Mouse (Mus musculus) T-helper 17 cell (primary cell): ENCODE data around the gene Spata2.

Experiments
- in situ Hi-C, 2 experiments: fragments of 300-600 bp; cut with MboI, MseI; formaldehyde crosslinking; loops; 1 replicate in 1 of 2; 2 replicates in 1 of 2; pipeline ENCODE4 v1.15.1; 2025; ENCODE audit warnings: high pct_unique_total_duplicates in 2 of 2

Spata2 gene

DNA sequence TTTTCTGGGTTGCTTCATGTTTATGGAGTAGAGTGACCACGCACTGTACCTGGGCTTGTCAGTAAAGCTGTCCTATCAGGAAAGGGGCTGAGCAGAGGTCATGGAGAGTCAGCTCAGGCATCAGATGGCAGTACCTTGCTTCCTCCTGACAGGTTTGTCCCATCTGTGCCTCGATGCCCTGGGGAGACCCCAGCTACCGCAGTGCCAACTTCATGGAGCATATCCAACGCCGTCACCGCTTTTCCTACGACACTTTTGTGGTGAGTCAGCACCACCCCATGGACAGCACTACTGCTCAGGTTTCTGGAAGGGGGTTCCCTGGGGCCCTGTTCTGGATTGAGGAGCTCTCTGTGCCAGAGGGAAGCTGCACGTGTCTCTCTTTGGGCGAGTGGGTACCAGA lies 19.7 kb upstream of the Spata2 start:
- in situ Hi-C loops, result loop anchor here in 1 of 2 experiments (25.0 kb wide), 1 partner anchor 1550 kb away; no protein-coding TSS in a partner anchor

DNA sequence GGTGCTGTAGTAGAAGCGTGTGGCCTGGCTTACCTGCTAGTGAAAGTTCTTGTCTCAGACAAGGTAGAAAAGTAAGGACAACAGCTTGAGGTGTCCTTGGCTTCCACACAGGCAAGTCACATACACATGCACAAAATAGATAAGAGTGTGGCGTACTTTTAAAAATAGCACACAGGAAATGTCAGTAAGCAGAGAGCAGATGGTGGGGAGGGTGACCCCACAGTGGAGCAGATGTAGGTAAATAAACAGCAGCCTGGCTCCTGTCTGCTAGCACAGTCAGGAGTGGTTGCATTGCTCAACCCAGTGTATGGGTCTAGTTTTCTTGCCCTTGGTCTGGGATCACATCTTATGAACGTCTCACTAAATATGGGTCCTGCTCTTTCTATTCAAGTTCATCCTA lies 17.8 kb upstream of the Spata2 start:
- in situ Hi-C loops, result loop anchor here in 1 of 2 experiments (25.0 kb wide), 1 partner anchor 1548 kb away; no protein-coding TSS in a partner anchor

DNA sequence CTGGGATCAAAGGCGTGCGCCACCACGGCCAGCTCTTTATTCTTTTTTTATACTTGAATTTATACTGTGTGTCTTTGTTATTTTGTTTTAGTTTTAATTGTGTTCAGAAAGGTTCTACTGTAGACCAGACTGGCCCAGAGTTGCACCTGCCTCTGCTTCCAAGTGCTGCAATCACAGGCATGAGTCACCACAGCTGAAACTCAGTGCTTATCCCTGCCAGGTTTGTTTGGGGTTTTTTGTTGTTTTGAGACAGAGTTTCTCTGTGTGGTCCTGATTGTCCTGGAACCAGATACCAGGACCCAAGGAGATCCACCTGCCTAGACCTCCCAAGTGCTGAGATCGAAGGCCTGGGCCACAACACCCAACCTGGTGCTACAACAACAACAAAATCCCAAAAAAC lies 15.9 kb upstream of the Spata2 start:
- in situ Hi-C loops, result loop anchor here in 1 of 2 experiments (5.0 to 25.0 kb wide), 2 partner anchors 86 to 1546 kb away; partner anchors contain the start of gene Slc9a8

DNA sequence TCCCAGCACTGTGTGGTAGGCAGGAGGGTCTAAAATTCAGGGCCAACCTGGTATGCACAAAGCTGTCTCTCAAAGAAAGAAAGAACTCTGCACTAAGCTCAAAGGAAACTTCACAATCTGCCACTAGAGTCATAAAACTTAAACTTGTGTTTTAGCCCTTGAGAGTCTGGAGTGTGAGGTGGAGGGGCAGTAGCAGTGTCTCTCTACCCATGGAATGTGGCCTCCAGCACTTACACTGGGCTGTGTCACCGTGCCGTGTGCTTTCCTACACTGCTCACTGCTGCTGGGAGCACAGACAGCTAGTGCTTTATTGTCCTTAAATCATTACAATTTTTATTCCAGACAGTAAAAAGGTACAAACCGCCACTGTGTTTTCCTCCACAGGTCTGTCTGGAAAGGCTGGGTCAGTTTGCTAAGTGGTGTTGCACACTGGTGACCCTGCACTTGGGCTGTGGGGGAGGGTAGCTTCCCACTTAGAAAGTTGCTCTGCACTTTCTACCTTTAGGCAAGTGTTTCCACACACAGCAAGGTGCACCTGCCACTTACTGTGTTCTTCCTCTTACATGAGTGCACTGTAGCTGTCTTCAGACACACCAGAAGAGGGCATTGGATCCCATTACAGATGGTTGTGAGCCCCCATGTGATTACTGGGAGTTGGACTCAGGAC lies 15.2 kb upstream of the Spata2 start:
- in situ Hi-C loops, result loop anchor here in 1 of 2 experiments (5.0 to 25.0 kb wide), 2 partner anchors 86 to 1546 kb away; partner anchors contain the start of gene Slc9a8

DNA sequence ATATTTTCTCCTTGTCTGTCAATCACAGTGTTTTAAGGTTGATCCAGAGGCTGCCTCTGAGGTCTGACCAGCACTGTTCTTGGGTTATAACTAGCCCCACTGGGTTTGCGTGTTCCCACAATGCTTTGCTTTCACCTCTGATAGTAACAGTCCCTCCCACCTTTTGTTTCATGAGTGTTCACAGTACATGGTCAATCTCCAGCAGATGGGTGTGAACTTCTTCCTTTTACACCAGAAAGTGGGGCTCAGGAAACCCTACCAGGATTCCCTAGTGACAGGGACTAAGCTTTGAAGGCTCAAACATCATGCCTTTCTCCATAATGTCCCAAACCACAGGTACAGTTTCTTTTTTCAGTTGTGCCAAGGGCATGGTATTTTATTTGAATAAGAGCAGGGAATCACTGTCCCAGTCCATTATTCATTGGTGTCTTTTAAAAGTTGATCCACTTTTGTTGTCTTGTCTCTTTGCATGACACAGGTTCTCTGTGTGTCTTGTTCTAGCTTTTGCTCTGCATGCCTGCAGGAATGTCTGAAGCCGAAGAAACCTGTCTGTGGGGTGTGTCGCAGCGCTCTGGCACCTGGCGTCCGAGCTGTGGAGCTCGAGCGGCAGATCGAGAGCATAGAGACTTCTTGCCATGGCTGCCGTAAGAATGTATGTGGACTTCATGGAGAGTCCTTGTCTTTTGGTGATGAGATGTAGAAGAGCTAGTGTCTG lies 14.0 kb upstream of the Spata2 start:
- in situ Hi-C loops, result loop anchor here in 1 of 2 experiments (5.0 to 25.0 kb wide), 2 partner anchors 84 to 1544 kb away; partner anchors contain the start of gene Slc9a8

DNA sequence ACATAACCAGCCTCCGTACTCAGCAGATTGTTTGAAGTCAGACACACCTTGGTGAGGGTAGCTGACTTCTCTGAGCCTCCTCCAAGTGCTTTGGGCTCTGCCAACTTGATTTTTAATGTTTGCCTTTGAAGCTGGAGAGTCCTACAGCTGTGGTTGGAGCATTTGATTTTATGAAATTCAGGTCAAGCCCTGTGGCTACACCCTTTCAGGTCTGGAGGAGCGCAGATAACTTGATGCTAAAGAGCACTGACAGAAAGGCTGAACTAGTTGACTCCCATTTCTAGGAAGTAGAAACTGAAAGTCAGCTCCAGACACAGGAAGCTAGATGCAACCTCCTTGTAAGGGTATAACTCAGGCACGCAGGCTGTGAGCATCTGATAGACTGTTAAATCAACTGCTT lies 12.4 kb upstream of the Spata2 start:
- in situ Hi-C loops, result loop anchor here in 1 of 2 experiments (5.0 to 25.0 kb wide), 2 partner anchors 83 to 1543 kb away; partner anchors contain the start of gene Slc9a8

DNA sequence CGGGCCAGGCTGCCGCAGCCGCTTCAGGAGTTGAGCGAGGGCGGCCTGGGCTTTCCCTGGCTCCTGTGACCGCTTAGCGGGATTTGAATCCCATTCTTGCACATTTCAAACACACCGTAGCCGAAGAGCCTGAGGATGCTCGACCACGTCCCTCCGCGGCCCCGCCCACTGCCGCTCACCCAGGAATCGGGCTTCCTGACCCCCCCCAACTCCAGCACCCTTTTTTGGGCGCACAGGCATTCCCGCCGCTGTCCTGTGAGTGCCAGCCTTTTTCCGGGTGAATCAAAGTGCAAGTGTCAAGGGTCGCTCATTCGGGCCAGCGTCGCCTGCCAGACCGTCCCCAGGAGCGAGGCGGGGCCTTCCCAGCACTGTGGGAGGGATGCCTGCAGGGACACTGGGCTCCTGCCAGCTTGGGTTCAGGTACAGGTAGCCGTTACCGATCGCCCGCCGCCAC lies 11.2 kb upstream of the Spata2 start:
- in situ Hi-C loops, result loop anchor here in 1 of 2 experiments (25.0 kb wide), 1 partner anchor 1542 kb away; no protein-coding TSS in a partner anchor

DNA sequence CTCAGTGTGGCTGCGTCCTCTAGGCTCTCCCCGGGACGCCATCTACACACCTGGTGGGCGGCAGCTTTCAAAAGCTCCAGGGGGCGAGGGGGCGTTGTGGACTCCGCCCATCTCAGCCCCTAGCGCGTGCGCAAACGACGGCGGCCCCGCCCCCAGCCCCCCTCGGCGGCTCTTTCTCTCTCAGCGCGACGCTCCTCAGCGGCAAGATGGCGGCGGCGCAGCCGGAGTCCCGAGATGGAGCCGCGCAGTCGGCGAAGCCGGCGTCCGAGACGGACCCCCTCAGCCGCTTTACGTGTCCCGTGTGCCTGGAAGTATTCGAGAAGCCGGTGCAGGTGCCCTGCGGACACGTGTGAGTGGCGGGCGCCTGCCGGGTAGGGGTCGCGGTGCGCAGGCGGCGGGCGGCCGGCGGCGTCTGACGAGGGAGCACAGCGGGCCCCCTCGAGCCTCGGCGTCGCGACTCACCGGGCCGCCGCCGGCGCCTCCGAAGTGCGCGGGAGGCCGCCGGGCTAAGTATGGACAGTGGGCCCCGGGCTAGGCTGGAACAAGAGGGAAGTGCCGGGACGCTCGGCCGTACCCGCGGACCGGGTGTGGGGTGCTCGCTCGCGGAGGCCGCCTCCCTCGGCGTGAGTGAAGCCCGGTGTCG lies 10.7 kb upstream of the Spata2 start:
- in situ Hi-C loops, result loop anchor here in 1 of 2 experiments (25.0 kb wide), 1 partner anchor 1541 kb away; no protein-coding TSS in a partner anchor

DNA sequence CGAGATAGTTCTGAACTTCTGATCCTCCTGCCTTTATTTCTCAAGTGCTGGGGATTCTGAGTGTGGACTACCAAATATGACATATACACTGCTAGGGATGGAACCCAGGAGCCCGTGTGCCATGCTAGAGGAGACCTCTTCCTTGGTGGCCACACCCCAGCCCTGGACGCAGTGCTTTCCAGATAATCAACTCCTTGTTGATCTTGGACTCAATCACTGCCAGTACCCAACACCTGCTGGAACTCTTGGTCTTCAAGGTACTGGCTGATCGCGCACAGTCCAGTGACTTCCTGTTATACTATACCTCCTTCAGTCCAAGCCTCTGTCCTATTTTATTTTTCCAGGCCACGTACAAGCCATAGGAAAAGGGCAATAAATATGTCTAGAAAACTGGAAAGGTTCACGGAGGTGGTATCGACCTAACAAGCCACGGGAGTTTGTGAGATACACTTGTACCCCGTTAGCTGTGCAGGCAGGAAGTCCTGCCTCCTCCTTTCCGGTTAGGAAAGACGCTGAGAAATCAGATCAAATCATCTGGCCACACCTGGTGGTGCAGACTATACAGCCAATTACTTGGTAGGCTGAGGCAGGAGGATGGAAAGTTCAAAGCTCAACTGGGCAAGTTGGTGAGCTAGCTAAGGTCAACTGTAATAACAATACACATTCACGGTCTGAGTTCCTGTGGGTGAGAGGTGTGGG lies 10.0 kb upstream of the Spata2 start:
- in situ Hi-C loops, result loop anchor here in 1 of 2 experiments (25.0 kb wide), 1 partner anchor 1540 kb away; no protein-coding TSS in a partner anchor

DNA sequence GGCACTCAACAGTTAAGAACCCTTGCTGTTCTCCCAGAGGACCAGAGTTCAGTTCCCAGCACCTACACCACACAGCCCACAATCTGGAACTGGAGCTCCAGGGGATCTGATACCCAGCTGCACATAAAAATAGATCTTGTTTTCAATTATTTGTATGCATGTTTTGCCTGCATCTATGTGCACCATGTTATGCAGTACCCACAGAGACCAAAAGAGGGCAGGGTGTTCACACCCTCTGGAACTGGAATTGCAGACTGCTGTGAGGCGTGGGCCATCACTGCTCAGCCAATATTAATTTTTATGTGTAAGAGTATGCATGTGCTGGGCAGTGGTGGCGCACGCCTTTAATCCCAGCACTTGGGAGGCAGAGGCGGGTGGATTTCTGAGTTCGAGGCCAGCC lies 4.6 kb upstream of the Spata2 start:
- in situ Hi-C loops, result loop anchor here in 1 of 2 experiments (10.0 kb wide), 1 partner anchor 432 kb away; the partner anchor contains the start of gene Znfx1

DNA sequence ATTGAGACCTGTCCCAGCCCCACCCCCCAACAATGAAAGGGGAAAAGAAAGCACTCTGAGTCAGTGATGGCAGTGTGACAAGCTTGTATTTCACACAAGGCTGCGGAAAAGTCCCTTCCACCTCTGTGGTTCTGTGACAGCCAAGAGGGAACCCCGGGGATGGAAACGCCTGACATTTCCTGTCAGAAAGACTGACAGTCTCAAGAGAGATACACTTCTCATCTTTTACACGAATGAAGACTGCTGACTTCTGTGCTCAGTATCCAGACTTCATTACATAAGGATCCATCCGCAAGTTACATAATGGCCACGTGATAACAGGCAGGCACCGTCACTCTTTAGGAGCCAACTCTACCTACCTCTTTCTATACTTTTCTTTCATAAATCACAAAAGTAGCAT lies 3.8 kb upstream of the Spata2 start:
- in situ Hi-C loops, result loop anchor here in 1 of 2 experiments (10.0 kb wide), 1 partner anchor 432 kb away; the partner anchor contains the start of gene Znfx1

DNA sequence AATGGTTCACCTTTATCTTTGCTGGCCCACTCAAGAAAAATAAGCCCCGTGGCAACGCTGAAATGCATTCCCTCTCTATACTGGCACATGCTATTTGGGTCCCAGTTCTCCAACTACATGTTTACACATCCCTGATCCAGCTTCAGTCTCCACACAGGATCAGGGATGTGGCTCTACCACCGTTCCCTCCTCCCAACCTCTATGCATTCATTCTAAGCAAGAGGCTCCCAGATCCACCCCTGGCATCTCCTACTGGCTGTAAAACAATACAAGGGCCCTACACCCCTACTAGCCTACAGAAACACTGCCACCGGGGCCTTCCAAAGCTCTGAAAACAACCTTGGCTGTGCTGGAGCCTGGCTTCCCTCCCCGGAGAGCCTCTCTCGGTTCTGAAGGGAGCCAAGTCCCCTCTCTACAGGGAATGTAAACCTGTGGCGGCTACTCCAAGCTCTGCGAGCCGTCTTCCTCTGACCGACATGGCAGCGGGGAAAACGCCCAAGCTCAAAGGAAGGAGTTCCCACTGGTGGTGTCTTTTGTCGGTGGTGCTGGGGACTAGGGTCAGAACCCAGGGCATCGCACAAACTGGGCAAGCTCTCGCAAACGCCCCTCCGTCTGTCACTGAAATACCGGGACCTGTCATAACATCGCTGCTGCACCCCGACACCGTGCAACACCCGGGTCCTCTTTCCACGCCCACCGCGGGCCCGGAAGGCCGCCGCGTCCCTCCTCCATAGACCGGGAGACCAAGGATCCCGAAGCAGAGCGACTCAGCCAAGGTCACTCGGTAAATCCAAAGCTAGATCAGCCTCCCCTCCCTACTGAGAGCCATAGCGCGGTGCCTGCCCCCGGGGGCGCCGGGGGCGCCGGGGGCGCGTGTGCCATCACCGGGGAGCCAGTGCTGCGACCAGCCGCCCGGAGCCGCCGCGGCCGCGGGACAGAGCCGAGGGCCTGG lies 654 bp downstream of the Spata2 start, which contains the start of gene Rnf114:
Gene Rnf114 (plus strand): TSS at position 889 of the 952 bp plus-strand sequence.
- in situ Hi-C loops, result loop anchor here in 1 of 2 experiments (10.0 kb wide), 1 partner anchor 427 kb away; the partner anchor contains the start of gene Znfx1

DNA sequence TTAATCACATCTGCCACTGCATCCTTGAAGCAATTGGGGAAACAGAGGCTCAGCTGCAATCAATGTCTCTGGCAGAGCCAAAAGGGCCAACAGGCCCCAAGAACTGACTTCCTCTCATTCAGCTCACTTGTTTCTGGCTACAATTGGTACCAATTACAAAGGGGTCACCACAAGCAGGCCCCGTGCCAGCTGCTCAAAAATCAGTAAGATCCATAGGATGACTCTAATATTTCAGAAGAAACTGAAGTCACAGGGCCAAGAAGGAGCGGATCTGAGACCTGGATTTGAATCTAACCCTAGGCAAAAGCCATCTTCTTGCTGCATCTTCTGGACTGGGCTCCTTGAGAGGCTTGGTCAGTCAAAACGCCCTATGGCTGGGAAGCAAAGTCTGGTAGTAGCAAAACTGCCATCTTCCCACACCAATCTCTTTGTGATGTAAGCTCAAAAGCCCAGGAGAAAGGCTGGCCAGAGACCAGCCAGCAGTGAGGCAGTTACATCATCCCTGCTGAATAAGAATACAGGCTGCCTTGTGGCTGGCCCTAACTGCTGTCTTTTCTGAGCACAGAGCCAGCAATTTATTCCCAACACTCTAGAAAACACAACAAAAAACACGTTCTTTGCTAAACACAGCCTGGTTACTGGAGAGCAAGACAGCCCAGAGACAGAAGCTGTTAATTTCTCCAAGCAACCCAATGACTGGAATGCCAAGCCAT lies 1.7 kb downstream of the Spata2 start:
- in situ Hi-C loops, result loop anchor here in 1 of 2 experiments (10.0 kb wide), 1 partner anchor 426 kb away; the partner anchor contains the start of gene Znfx1

DNA sequence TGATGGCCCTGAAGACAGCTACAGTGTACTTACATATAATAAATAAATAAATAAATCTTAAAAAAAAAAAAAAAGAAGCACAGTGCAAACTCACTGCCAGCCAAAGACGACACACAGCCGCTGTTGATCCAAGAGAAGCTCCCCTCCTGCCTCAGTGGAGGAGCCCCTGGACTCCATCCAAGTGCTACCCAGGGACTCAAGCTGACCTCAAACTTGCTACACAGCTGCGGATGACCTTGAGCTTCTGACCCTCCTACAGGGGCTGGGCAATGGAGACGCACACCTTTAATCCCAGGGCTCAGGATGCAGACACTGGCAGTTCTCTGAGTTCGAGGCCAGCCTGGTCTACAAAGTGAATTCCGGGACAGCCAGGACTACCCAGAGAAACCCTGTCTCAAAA lies 4.7 kb downstream of the Spata2 start:
- in situ Hi-C loops, result no loop called here

DNA sequence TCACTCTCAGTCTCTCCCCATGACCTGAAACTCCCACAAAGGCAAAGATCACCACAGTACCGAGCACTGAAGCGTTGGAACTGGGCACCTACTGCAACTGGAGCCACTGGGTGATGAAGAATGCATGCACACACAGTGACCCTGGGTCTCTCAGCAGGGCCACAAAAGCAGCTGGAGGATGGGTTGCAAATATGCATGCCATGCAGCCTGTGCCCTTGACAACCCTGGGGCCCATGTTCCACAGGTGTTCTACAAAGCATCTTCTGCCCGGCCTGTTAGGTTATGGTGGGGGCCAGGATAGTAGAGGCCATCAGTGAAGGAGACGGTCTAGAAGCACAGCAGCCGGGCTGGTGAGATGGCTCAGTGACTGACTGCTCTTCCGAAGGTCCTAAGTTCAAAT lies 5.1 kb downstream of the Spata2 start:
- in situ Hi-C loops, result no loop called here

DNA sequence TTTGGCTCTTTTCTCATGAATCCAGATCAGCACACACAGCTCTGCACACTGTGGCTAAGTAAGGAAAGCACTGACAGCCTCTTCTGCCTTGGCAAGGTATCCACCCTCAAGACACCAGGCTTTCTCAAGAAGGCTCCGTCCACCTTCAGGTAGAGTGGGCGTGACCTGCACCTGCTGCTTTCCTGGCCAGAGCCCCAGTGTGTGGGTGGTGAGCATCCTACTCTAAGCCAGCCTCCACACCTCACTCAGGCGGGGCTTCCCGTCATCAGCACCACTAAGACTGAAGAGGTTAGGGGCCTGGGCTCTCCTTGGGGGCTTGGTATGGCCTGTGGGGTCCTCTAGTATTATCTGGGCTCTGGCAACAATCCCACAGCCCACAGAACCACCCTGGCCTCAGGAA lies 6.1 kb downstream of the Spata2 start:
- in situ Hi-C loops, result no loop called here

DNA sequence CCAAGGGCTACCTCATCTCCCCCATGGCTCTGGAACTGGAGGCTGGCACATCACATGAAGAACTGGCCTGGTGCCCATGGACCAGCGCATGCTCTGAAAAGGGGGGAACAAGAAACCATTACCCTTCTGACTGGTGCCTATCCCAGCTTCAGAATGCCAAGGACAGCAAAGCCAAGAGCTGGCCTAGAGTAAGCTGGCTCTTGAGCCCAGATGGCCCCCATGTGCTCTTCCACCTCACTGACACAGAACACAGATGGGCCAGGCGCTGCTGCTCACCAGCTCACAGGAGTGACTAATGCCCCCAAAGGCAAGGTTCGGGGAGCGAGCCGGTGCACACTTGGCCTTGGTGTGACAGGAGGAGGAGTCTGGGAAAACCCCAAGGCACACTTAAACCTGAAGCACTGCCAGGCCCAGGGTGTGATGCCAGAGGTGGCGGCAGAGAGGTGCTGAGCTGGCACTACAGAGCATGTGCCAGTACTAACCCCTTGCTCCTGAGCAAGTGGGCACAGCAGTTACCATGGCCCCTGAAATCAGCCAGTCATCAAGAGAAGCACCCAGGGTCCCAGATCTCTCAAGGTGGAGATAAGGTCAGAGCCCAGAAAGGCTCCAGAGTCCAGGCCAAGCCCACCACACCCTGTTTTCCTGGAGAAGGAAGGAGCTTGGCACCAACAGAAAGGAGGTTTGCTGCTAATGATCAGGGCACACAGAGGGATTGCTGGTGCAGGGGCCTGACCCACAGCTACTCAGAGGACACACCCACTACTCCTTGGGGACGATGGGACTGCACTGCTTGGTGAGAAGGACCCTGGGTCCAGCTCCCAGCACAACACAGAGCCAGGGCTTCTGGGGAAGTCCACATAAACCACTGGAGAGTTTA lies 6.9 kb downstream of the Spata2 start:
- in situ Hi-C loops, result no loop called here

DNA sequence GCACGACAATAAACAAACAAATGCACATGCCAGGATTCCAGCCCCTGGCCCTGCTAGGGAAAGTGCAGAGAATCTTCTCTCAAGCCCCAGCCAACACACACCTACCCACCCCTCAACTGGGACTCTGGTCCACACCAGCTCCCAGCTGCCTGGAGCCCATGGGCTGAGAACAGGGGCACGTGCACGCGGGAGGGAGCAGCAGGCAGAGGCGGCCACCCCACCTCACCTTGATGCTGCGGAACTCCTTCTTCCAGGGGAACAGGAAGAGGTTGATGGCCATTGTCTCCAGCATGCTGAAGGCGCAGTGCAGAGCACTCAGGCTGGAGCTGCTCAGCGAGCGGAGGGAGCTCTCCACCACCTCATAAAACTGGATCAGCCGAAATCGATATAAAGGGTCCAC lies 7.8 kb downstream of the Spata2 start:
- in situ Hi-C loops, result no loop called here
